Mouse (Mus musculus) MEL-GATA-1-ER (cell line): ENCODE results near the gene P2ry13.

Experiments
- DNase-seq: peaks from one replicate; pipeline ENCODE4 v3.0.0-alpha.2; 2012; ENCODE audit warnings: low read depth; ENCODE audit errors: extremely low read depth

P2ry13 gene

GRCm38 (mm10) chr3:59197329-59197948 lies 13.2 kb downstream of the P2ry13 start:
- DNase-seq = no peak

GRCm38 (mm10) chr3:59194938-59195337 lies 15.7 kb downstream of the P2ry13 start, which contains the start of gene Gpr87:
Gene Gpr87 (minus strand): TSS chr3:59195104.
- no peak for DNase-seq

- no peak for DNase-seq
Measured at GRCm38 (mm10) chr3:59194099-59194498, 16.6 kb downstream of the P2ry13 start.

GRCm38 (mm10) chr3:59191674-59192073 lies 19.0 kb downstream of the P2ry13 start:
- no peak for DNase-seq

- no peak for DNase-seq
Measured at GRCm38 (mm10) chr3:59187336-59187735, 23.3 kb downstream of the P2ry13 start.

- no peak for DNase-seq
Measured at GRCm38 (mm10) chr3:59185662-59186061, 25.0 kb downstream of the P2ry13 start.

GRCm38 (mm10) chr3:59182129-59182528 lies 28.6 kb downstream of the P2ry13 start:
- no peak for DNase-seq

- DNase-seq = no peak
Measured at GRCm38 (mm10) chr3:59181134-59181533, 29.5 kb downstream of the P2ry13 start.

GRCm38 (mm10) chr3:59176871-59177270 lies 33.8 kb downstream of the P2ry13 start:
- no peak for DNase-seq

GRCm38 (mm10) chr3:59175234-59175633 lies 35.4 kb downstream of the P2ry13 start:
- DNase-seq = no peak

- no peak for DNase-seq
Measured at GRCm38 (mm10) chr3:59174426-59175154, 36.1 kb downstream of the P2ry13 start.

- no peak for DNase-seq
Measured at GRCm38 (mm10) chr3:59169921-59170627, 40.6 kb downstream of the P2ry13 start.

- no peak for DNase-seq
Measured at GRCm38 (mm10) chr3:59169215-59169614, 41.5 kb downstream of the P2ry13 start.

GRCm38 (mm10) chr3:59168476-59168875 lies 42.2 kb downstream of the P2ry13 start:
- no peak for DNase-seq

GRCm38 (mm10) chr3:59167417-59168054 lies 43.1 kb downstream of the P2ry13 start:
- DNase-seq = no peak

- no peak for DNase-seq
Measured at GRCm38 (mm10) chr3:59160465-59160864, 50.2 kb downstream of the P2ry13 start.
